Mouse (Mus musculus): ENCODE data around the gene Mto1. TPM values are rescaled to one million over a fixed set of nuclear protein-coding genes. Genes with fewer than 3 reads are reported as not detected.
"Not testable (repeated sequence)": the region's sequence is repeated elsewhere in the genome, so short reads cannot be mapped to it uniquely, and the experiment has no call there.

Mto1 gene
- polyA plus RNA-seq, 1 experiment from 2014 or later: 26.0 TPM

DNA sequence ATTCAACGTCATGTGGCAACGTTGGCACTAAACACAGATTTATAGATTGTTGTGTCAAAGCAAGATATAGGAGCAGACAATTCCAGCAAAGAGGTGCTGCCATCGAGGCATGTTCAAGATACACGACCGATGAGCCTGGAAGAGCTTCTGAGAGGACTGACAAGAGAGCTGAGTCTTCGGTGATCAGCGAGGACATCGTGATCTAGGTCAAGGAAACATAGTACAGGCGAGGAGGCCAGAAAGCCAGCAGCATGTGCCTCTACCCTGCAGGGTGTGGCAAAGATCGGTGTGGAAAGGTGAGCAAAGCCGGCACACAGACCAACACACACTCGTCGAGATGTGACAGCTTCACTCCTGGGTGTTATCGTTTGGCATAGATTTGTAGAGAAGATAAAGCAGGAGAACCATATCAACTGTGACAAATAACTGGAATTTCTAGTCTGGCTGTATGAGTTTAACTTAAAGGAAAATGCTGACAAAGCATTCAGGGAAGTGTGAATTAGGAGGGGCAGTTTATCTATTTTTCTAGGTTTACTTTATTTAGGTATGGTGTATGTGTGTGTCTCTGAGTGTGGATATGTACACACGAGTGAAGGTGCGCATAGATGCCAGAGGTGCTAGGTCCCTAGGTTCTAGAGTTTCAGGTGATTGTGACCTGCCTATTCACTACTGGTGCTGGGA, 60.2 kb downstream of the Mto1 start:
- no peak overlapping the region for H3K9ac ChIP-seq (ENCODE audit: low read length)
- no peaks in the 10 kb centered on the region for H3K36me3 ChIP-seq (ENCODE audit: control insufficient read depth, insufficient read depth, low read length)
- H3K4me3 ChIP-seq (replicated peaks; ENCODE audit: low read length): no peak overlapping the region
- 0 out of 2 replicates have a peak, but pooled peaks cover 2% of the 10 kb centered on the region for H3K4me1 ChIP-seq (ENCODE audit: control insufficient read depth, insufficient read depth, low read length)
- no peaks in the 10 kb centered on the region for H3K27me3 ChIP-seq (ENCODE audit: control insufficient read depth, insufficient read depth, low read length)
- 72% methylated on average over 16 of the region's 16 CpGs for WGBS
- H3K9me3 ChIP-seq (replicated peaks; ENCODE audit: control insufficient read depth, low read length): 0 out of 2 replicates have a peak, but pooled peaks cover 3% of the 10 kb centered on the region
- no peak overlapping the region for H3K4me2 ChIP-seq (ENCODE audit: low read depth, low read length)
- ATAC-seq (ENCODE audit: insufficient read depth, low FRiP score): no peak
- H3K27ac ChIP-seq (ENCODE audit: low read length): no peak overlapping the region

DNA sequence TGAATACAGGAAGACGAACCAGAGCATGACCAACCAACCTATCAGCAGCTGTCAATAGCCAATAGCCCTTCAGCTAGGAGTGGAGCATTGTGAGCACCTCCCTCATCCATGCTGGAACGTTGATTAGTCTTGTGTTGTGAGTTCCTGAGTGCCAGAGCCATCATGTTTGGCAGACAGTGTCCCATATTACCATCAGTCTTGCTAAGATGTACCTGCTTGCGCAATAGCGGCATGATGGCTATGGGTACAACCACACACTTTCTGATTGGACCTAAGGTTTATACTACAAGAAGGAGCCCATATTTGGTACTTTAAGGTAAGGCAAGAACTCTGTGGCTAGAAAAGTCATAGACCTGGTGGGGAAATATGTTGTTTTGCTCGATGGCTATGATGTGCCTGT, 63.7 kb downstream of the Mto1 start:
- Histone ChIP-seq H3K27ac (ENCODE audit: low read length) (no peak overlapping the region), H3K4me3 (replicated peaks; ENCODE audit: low read length) (no peak overlapping the region), H3K4me2 (ENCODE audit: low read depth, low read length) (no peak overlapping the region), H3K36me3 (ENCODE audit: control insufficient read depth, insufficient read depth, low read length) (no peaks in the 10 kb centered on the region), H3K27me3 (ENCODE audit: control insufficient read depth, insufficient read depth, low read length) (no peaks in the 10 kb centered on the region), H3K4me1 (ENCODE audit: control insufficient read depth, insufficient read depth, low read length) (no peaks in the 10 kb centered on the region), H3K9ac (ENCODE audit: low read length) (no peak overlapping the region), H3K9me3 (replicated peaks; ENCODE audit: control insufficient read depth, low read length) (0 out of 2 replicates have a peak, but pooled peaks cover 3% of the 10 kb centered on the region)
- WGBS: 89% methylated on average over 5 of the region's 5 CpGs
- no peak for ATAC-seq (ENCODE audit: insufficient read depth, low FRiP score)

DNA sequence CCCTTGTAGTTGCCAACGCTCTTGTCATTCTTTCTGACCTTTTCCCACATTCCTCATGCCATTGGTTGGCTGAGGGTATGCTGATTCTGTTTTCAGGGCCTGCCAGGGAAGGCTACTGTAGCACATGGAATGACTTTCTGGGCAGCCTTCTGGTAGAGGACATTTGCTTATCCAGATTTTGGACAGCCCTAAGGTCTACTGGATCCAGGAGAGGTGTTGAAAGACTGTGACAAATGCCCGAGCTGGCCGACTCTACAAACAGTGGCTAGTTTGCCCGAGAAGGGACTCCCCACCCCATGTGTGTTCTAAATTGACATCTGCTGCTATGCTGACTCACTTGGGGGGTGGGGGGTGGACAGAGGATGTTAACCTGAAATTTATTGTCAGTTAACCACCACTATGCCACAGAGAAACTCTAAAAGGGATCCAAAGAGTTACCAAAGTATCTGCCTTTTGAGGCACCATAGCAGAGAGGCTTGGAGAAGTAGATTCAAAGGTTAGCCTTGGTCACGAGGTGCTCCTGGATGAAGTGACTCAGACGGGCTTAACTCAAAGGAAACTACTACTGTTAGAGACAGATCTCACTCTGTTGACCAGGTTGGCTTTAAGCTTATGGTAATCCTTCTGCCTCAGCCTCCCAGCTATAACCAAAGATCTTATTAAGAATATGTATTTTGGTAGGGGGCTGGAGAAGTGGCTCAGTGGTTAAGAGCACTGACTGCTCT, 65.9 kb downstream of the Mto1 start:
- H3K9me3 ChIP-seq (replicated peaks; ENCODE audit: control insufficient read depth, low read length): 0 out of 2 replicates have a peak, but pooled peaks cover 3% of the 10 kb centered on the region
- ATAC-seq (ENCODE audit: insufficient read depth, low FRiP score): no peak
- H3K9ac ChIP-seq (ENCODE audit: low read length): no peak overlapping the region
- H3K4me2 ChIP-seq (ENCODE audit: low read depth, low read length): no peak overlapping the region
- H3K4me3 ChIP-seq (replicated peaks; ENCODE audit: low read length): no peak overlapping the region
- H3K27me3 ChIP-seq (ENCODE audit: control insufficient read depth, insufficient read depth, low read length): no peaks in the 10 kb centered on the region
- WGBS: 56% methylated on average over 6 of the region's 6 CpGs
- no peaks in the 10 kb centered on the region for H3K36me3 ChIP-seq (ENCODE audit: control insufficient read depth, insufficient read depth, low read length)
- no peak overlapping the region for H3K27ac ChIP-seq (ENCODE audit: low read length)
- H3K4me1 ChIP-seq (ENCODE audit: control insufficient read depth, insufficient read depth, low read length): no peaks in the 10 kb centered on the region

DNA sequence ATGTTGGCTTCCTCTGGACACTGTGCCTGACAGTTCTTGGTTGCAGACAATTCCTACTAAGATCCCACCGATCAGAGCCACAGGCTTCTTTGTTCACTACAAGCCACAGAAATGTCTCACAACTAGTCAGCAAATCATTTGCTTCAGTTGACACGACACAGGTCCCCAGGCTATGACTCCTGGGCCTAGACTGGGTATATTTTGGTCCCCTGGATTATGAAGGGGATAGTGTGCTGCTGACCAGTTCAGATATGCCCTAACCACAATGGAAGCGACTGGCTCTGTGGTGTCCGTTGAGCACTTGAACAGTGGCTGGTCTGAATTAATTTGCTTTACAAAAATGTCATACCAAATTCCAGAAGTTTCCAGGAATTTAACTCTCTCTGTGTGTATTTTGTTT, 66.7 kb downstream of the Mto1 start:
- Histone ChIP-seq H3K27ac (ENCODE audit: low read length) (no peak overlapping the region), H3K9me3 (replicated peaks; ENCODE audit: control insufficient read depth, low read length) (0 out of 2 replicates have a peak, but pooled peaks cover 3% of the 10 kb centered on the region), H3K36me3 (ENCODE audit: control insufficient read depth, insufficient read depth, low read length) (no peaks in the 10 kb centered on the region), H3K4me1 (ENCODE audit: control insufficient read depth, insufficient read depth, low read length) (no peaks in the 10 kb centered on the region), H3K4me2 (ENCODE audit: low read depth, low read length) (no peak overlapping the region), H3K9ac (ENCODE audit: low read length) (no peak overlapping the region), H3K4me3 (replicated peaks; ENCODE audit: low read length) (no peak overlapping the region), H3K27me3 (ENCODE audit: control insufficient read depth, insufficient read depth, low read length) (no peaks in the 10 kb centered on the region)
- ATAC-seq (ENCODE audit: insufficient read depth, low FRiP score): no peak
- 82% methylated on average over 4 of the region's 4 CpGs for WGBS

DNA sequence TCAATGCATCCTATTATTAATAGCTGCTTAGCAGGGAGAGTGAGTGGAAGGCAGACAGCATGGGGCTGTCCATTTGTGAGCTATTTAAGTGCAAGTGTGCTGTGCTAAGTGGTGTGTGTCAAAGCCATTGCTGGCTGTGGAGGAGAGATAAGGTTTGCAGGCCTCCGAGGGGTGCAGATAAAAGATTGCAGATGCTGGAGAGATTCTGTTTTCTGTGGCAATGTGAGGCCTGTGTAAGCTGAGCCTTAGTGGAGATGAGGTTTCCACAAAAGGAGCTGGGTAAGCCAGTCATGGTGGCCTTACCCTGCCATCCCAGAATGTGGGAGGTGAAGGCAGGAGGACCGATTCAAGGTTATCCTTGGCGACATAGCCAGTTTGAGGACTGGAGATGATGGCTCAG, 68.1 kb downstream of the Mto1 start:
- no peak for ATAC-seq (ENCODE audit: insufficient read depth, low FRiP score)
- H3K27ac ChIP-seq (ENCODE audit: low read length): no peak overlapping the region
- 64% methylated on average over 3 of the region's 3 CpGs for WGBS
- H3K36me3 ChIP-seq (ENCODE audit: control insufficient read depth, insufficient read depth, low read length): no peaks in the 10 kb centered on the region
- H3K4me2 ChIP-seq (ENCODE audit: low read depth, low read length): no peak overlapping the region
- no peak overlapping the region for H3K9ac ChIP-seq (ENCODE audit: low read length)
- no peak overlapping the region for H3K4me3 ChIP-seq (replicated peaks; ENCODE audit: low read length)
- 0 out of 2 replicates have a peak, but pooled peaks cover 3% of the 10 kb centered on the region for H3K9me3 ChIP-seq (replicated peaks; ENCODE audit: control insufficient read depth, low read length)
- no peaks in the 10 kb centered on the region for H3K27me3 ChIP-seq (ENCODE audit: control insufficient read depth, insufficient read depth, low read length)
- 0 out of 2 replicates have a peak, but pooled peaks cover 6% of the 10 kb centered on the region for H3K4me1 ChIP-seq (ENCODE audit: control insufficient read depth, insufficient read depth, low read length)

DNA sequence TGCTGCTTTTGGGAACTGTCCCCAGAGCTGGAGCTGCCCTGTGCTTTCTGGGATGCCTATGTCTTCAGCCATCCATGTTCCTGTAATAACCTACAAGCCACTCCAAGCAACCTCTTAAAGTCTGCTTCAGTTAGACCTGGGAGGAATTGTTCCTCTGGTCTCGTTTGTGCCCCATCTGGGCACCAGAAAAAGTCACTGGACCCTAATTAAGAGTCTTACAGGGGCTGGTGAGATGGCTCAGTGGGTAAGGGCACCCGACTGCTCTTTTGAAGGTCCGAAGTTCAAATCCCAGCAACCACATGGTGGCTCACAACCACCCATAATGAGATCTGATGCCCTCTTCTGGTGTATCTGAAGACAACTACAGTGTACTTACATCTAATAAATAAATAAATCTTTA, 69.2 kb downstream of the Mto1 start:
- H3K4me3 ChIP-seq (replicated peaks; ENCODE audit: low read length); ATAC-seq (ENCODE audit: insufficient read depth, low FRiP score); H3K9me3 ChIP-seq (replicated peaks; ENCODE audit: control insufficient read depth, low read length); H3K4me2 ChIP-seq (ENCODE audit: low read depth, low read length); H3K27me3 ChIP-seq (ENCODE audit: control insufficient read depth, insufficient read depth, low read length); H3K4me1 ChIP-seq (ENCODE audit: control insufficient read depth, insufficient read depth, low read length); H3K9ac ChIP-seq (ENCODE audit: low read length); H3K27ac ChIP-seq (ENCODE audit: low read length); H3K36me3 ChIP-seq (ENCODE audit: control insufficient read depth, insufficient read depth, low read length): not testable (repeated sequence)
- WGBS: 79% methylated on average over 3 of the region's 3 CpGs

DNA sequence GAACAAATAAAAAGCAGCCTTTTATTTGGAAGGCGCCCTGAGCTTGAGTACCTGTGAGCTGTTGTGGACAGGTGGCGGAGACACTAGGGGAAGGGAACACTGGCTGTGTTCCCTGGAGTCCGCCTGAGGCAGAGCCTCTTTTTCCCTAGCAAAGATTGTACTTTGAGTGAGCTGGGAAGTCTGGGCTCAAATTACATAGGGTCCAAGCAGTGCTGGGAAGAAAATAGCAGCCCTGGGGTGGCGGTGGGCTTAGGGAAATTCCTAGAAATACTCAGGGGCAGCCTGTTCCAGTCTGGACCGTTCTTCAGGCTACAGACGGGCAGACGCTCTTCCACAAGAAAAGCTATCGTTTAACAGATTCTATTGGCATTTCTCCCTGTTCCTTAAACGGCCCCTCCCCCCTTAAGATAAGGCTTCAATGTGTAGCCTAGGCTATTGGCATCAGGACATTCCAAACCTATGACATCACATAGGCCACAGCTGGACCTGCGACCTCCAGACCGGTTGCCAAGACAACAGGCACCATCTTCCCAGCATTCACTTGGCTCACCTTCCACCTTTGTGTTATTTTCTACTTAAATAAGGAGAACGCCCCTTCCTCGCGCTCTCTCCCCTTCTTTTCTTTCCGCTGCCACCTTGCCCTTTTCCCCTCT, 72.2 kb downstream of the Mto1 start:
- 0 out of 2 replicates have a peak, but pooled peaks cover 6% of the 10 kb centered on the region for H3K4me1 ChIP-seq (ENCODE audit: control insufficient read depth, insufficient read depth, low read length)
- 3% methylated on average over 15 of the region's 15 CpGs for WGBS
- peak overlapping the region; percentile 44 for H3K4me3 ChIP-seq (replicated peaks; ENCODE audit: low read length)
- H3K9ac ChIP-seq (ENCODE audit: low read length): peak overlapping the region; percentile 66
- peak overlapping the region; percentile 49; the same call in 1 of the 2 replicates for H3K27ac ChIP-seq (ENCODE audit: low read length)
- no peaks in the 10 kb centered on the region for H3K27me3 ChIP-seq (ENCODE audit: control insufficient read depth, insufficient read depth, low read length)
- peak; percentile 77; the same call in 1 of the 2 replicates for ATAC-seq (ENCODE audit: insufficient read depth, low FRiP score)
- H3K36me3 ChIP-seq (ENCODE audit: control insufficient read depth, insufficient read depth, low read length): no peaks in the 10 kb centered on the region
- no peaks in the 10 kb centered on the region for H3K9me3 ChIP-seq (replicated peaks; ENCODE audit: control insufficient read depth, low read length)
- H3K4me2 ChIP-seq (ENCODE audit: low read depth, low read length): peak overlapping the region; percentile 85

DNA sequence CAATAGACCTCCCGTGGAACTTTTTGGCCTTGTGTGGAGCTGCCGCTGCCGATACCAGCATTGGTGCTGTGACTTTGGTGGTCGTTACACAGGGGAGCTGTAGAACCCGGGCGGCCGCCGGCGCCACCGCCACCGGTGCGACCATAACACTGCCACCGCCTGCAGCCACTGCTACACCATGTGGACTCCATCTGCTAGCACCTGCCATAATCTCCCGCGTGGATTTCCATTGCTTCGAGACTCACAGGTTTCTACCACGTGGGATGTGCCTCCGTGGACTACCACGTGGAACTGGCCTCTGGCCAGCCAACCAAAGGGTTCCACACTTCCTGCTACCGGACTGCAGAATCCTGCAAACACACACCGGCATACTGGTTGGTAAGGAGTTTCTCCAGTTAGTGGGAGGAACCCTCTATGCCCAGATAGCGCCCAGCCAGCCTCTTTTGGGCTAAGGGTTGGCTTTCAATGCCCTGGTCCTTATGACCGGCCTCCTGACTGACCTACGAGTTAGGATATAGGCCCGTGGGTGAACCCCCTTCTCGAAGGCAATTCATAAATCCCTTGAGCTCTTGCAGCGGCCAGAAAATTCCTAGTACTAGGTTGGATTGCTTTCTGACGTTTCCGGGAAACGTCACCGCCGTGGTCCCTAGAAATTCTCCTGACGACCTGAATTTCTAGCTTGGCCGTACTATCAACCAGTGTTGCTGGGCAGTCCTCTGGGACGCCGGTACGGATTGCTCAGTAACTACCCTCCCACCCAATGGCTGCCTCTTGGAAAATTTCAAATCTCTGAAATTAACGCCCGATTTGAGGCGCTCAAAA, 73.0 kb downstream of the Mto1 start:
- H3K4me3 ChIP-seq (replicated peaks; ENCODE audit: low read length): peak overlapping the region; percentile 44
- H3K9ac ChIP-seq (ENCODE audit: low read length): peak overlapping the region; percentile 66
- H3K4me2 ChIP-seq (ENCODE audit: low read depth, low read length): peak overlapping the region; percentile 85
- H3K36me3 ChIP-seq (ENCODE audit: control insufficient read depth, insufficient read depth, low read length): no peaks in the 10 kb centered on the region
- H3K27me3 ChIP-seq (ENCODE audit: control insufficient read depth, insufficient read depth, low read length): no peaks in the 10 kb centered on the region
- no peaks in the 10 kb centered on the region for H3K9me3 ChIP-seq (replicated peaks; ENCODE audit: control insufficient read depth, low read length)
- H3K4me1 ChIP-seq (ENCODE audit: control insufficient read depth, insufficient read depth, low read length): 0 out of 2 replicates have a peak, but pooled peaks cover 6% of the 10 kb centered on the region
- WGBS: 3% methylated on average over 40 of the region's 40 CpGs
- peak; percentile 67; the same call in 1 of the 2 replicates for ATAC-seq (ENCODE audit: insufficient read depth, low FRiP score)
- peak overlapping the region; percentile 16; the same call in 1 of the 2 replicates for H3K27ac ChIP-seq (ENCODE audit: low read length)

Measured in stomach, embryonic 16.5 days (tissue).